25 mouse cellular contexts compared by ENCODE assay signal in the genomic region with DNA sequence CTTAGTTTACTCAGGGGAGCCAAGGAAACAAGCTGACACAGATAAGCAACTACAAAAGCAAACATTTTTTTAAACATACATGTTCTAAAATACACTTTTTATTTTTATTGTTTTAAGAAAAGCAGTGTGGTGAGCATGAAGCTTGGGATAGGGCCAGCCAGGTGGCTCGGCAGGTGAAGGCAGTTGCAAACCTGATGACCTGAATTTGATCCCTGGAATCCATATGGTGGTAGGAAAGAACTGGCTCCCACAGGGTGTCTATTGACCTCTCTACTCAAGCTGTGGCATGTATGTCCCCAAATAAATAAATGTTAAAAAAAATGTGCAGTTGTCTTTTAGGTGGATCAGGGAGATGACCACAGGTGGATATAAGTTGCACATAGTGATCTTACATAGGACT. TPM values are rescaled to one million over a fixed set of nuclear protein-coding genes. Genes with fewer than 3 reads are reported as not detected.
A peak's percentile ranks its signal among the peaks of the same experiment; 100 is the strongest.
DNase-seq lines count a peak whose midpoint lies in the region; ATAC-seq and TF ChIP-seq lines count a peak whose summit lies in the region.
"Had no signal": no experiment of that assay in that cellular context is flagged by ENCODE, and none has a peak within 500 bp of the region (broad histone marks: within the 10 kb centered on the region; RNA-seq: fewer than 3 reads in every experiment).

No protein-coding gene starts in this region.

- intact Hi-C loops in left cerebral cortex, postnatal 25 days (cut with DNase I), result no loop called here

- peaks cover 8% of the 10 kb centered on the region for H3K4me1 ChIP-seq in liver, postnatal 0 days (ENCODE audit: insufficient read depth)

- H3K27ac ChIP-seq in liver, postnatal 0 days (ENCODE audit: low read depth), result no peak overlapping the region
- H3K27ac ChIP-seq: embryonic facial prominence, embryonic 10.5 days; heart, embryonic 10.5 days; hindbrain, embryonic 12.5 days had no signal

- H3K4me2 ChIP-seq in liver, postnatal 0 days (ENCODE audit: low read depth, low read length), result no peak overlapping the region
- H3K4me2 ChIP-seq: hindbrain, embryonic 12.5 days had no signal

- no peak for TF ChIP-seq EP300 in liver, postnatal 0 days (IDR thresholded peaks at IDR 0.05; ENCODE audit: low read depth)

- WGBS in liver, postnatal 0 days (ENCODE audit: insufficient replicate concordance), result 60% methylated on average over 1 of the region's 1 CpGs

- no peaks in the 10 kb centered on the region for H3K9me3 ChIP-seq in liver, postnatal 0 days (ENCODE audit: low read length)
- H3K9me3 ChIP-seq: embryonic facial prominence, embryonic 10.5 days; heart, embryonic 10.5 days; hindbrain, embryonic 12.5 days had no signal

- H3K36me3 ChIP-seq in liver, postnatal 0 days (replicated peaks; ENCODE audit: insufficient read depth, low read length), result no peaks in the 10 kb centered on the region
- H3K36me3 ChIP-seq: embryonic facial prominence, embryonic 10.5 days; G1E; heart, embryonic 10.5 days; hindbrain, embryonic 12.5 days had no signal

- H3K4me3 ChIP-seq in liver, postnatal 0 days (ENCODE audit: low read depth, low read length), result no peak overlapping the region
- H3K4me3 ChIP-seq: embryonic facial prominence, embryonic 10.5 days; heart, embryonic 10.5 days; hindbrain, embryonic 12.5 days had no signal

- peaks cover 29% of the 10 kb centered on the region for H3K27me3 ChIP-seq in liver, postnatal 0 days (ENCODE audit: insufficient read depth, low read length)

- TF ChIP-seq CTCF in liver, postnatal 0 days (IDR thresholded peaks at IDR 0.05; ENCODE audit: low read depth), result no peak

- ATAC-seq in liver, postnatal 0 days, result no peak
- ATAC-seq: CD4-positive, CD25-positive, alpha-beta regulatory T cell, adult 4 months; forebrain, embryonic 14.5 days; hindbrain, embryonic 16.5 days; inflammation-experienced regulatory T-cells, adult 6 months; intestine, postnatal 0 days had no signal

- peak; percentile 46 for DNase-seq in cerebellum, adult 11-12 months
- no peak for DNase-seq in cerebellum, adult 11 months
- peak; percentile 32 to 36 for DNase-seq in lung, adult 18-20 months
- DNase-seq in lung, postnatal 14 days, result no peak
- DNase-seq in cerebellum, adult 9-11 months, result peak; percentile 50
- no peak for DNase-seq in left cerebral cortex, postnatal 25 days (ENCODE audit: low spot score in 2 of 2)
- DNase-seq in liver, postnatal 0 days, result no peak
- DNase-seq: adrenal gland, adult 8-10 months; B cell, adult 2 months; gastrocnemius, postnatal 10 days; heart, postnatal 4 days had no signal

- H3K9ac ChIP-seq in liver, postnatal 0 days (replicated peaks), result no peak overlapping the region
- H3K9ac ChIP-seq: hindbrain, embryonic 12.5 days had no signal

RNA-seq across cellular contexts. Expression of a gene that starts 3.2 kb away (rescaled TPM):
- total RNA-seq in left cerebral cortex, postnatal 25 days (2021), result 10 to 100 TPM; 49.0 to 54.3 TPM
- 0.23 and 0.27 TPM in 2 replicates for polyA plus RNA-seq in liver, postnatal 0 days (2015; fragmentation: Nextera tagmentation; extraction: Ambion mirVana)
- polyA plus RNA-seq: G1E had no signal

RNA-seq across cellular contexts. Expression of a gene that starts 39.7 kb away (rescaled TPM):
- 10 to 100 TPM; 37.4 to 42.8 TPM for total RNA-seq in left cerebral cortex, postnatal 25 days (2021)
- 4.4 and 6.3 TPM in 2 replicates for polyA plus RNA-seq in liver, postnatal 0 days (2015; fragmentation: Nextera tagmentation; extraction: Ambion mirVana)

RNA-seq across cellular contexts. Expression of a gene that starts 49.3 kb away (rescaled TPM):
- total RNA-seq in left cerebral cortex, postnatal 25 days (2021), result not detected
- polyA plus RNA-seq in liver, postnatal 0 days (2015; fragmentation: Nextera tagmentation; extraction: Ambion mirVana), result not detected in 2 replicates
- total RNA-seq: adrenal gland, adult 8-10 months; adrenal gland, postnatal 36 days; G1E; gastrocnemius, postnatal 10 days; gastrocnemius, postnatal 4 days had no signal
- polyA plus RNA-seq: brain, embryonic 14.5 days; CD4-positive, CD25-positive, alpha-beta regulatory T cell, adult 4 months; embryonic facial prominence, embryonic 10.5 days; embryonic facial prominence, embryonic 14.5 days; forebrain, embryonic 14.5 days; G1E; heart, embryonic 14.5 days; hindbrain, embryonic 12.5 days; hindbrain, embryonic 16.5 days; inflammation-experienced regulatory T-cells, adult 6 months; intestine, postnatal 0 days had no signal

Comparison
In these comparisons a context has a peak if more than half of its experiments do, and no peak if none do; other contexts are left out.
1. DNase-seq: peak in cerebellum, adult 11-12 months (single experiment), lung, adult 18-20 months (2 of 2) and cerebellum, adult 9-11 months (single experiment); none in cerebellum, adult 11 months (single experiment), lung, postnatal 14 days (single experiment), left cerebral cortex, postnatal 25 days (0 of 2) and liver, postnatal 0 days (single experiment).